Mouse (Mus musculus) testis, adult 2 months (tissue): ENCODE data around the gene Cx3cl1.

Source experiments
- CTCF ChIP-seq: fragments of 200-500 bp; IDR thresholded peaks from 2 replicates; pipeline ENCODE4 v1.5.1; 2012; ENCODE audit warnings: low read depth, mild to moderate bottlenecking, inconsistent platforms, low read length, moderate library complexity; ENCODE audit not compliant: control insufficient read depth, insufficient read depth, insufficient replicate concordance
- POLR2A ChIP-seq: fragments of 200-500 bp; IDR thresholded peaks from 2 replicates; pipeline ENCODE4 v1.6.1; 2012; ENCODE audit warnings: low read depth, mild to moderate bottlenecking, inconsistent platforms, low read length, moderate library complexity; ENCODE audit not compliant: control insufficient read depth

DNA sequence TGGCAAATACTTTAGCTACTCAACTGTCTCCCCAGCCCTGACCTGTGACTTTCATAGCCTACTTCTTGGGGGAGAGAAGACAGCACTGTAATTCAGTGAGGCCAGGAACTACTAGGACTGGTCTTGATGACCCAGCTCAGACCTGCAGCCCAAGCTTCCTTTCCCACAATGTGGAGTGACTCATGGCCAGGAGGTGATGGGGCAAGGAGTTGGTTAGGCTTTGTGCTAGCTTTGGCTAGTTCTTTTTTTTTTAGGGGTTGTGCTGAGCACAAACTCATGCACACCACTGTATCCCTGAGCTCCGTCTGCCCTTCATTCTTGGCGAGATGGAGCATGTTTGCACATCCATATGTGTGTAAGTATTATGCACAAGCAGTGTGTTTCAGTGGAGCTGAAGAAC lies 4.5 kb downstream of the Cx3cl1 start:
- TF ChIP-seq CTCF (no peak), POLR2A (no peak)
